9 mouse cellular contexts compared by ENCODE assay signal in genomic region chr5:86352966-86353365, GRCm38 (mm10). TPM values are rescaled to one million over a fixed set of nuclear protein-coding genes. Genes with fewer than 3 reads are reported as not detected.
DNase-seq lines count a peak whose midpoint lies in the region; ATAC-seq and TF ChIP-seq lines count a peak whose summit lies in the region.
"Had no signal": no experiment of that assay in that cellular context is flagged by ENCODE, and none has a peak within 500 bp of the region (broad histone marks: within the 10 kb centered on the region; RNA-seq: fewer than 3 reads in every experiment).

No protein-coding gene starts in this region.

- H3K36me3 ChIP-seq in lung, postnatal 0 days (ENCODE audit: insufficient read depth, low read length) = no peaks in the 10 kb centered on the region
- H3K36me3 ChIP-seq in limb, embryonic 14.5 days (ENCODE audit: control insufficient read depth, insufficient read depth, low read length) = no peaks in the 10 kb centered on the region
- H3K36me3 ChIP-seq: heart, embryonic 13.5 days had no signal

- DNase-seq in CD4-positive, CD25-positive, alpha-beta regulatory T cell, adult 2 months (ENCODE audit: low read depth, low spot score) = peak; percentile 0
- peak; percentile 39 for DNase-seq in lung, postnatal 0 days (ENCODE audit: low spot score)
- DNase-seq in lung, postnatal 25 days (ENCODE audit: low spot score) = no peak
- DNase-seq in cerebellum, adult 2 months = peak; percentile 18 to 45
- DNase-seq in limb, embryonic 14.5 days (ENCODE audit: low spot score) = peak; percentile 90

- H3K4me3 ChIP-seq in lung, postnatal 0 days (ENCODE audit: low read depth, low read length) = no peak overlapping the region
- H3K4me3 ChIP-seq in cerebellum, adult 2 months (replicated peaks; ENCODE audit: insufficient read depth, low read depth, low read length) = no peak overlapping the region
- no peak overlapping the region for H3K4me3 ChIP-seq in limb, embryonic 14.5 days (replicated peaks; ENCODE audit: low read length)
- H3K4me3 ChIP-seq: heart, embryonic 13.5 days had no signal

- no peak for ATAC-seq in CD4-positive, CD25-positive, alpha-beta regulatory T cell, adult 4 months
- no peak for ATAC-seq in lung, postnatal 0 days
- ATAC-seq in granulocyte monocyte progenitor cell, adult 5-6 weeks (replicated peaks; ENCODE audit: poor library complexity, severe bottlenecking) = peak; percentile 42; the same call in 1 of the 2 replicates
- no peak for ATAC-seq in limb, embryonic 14.5 days (ENCODE audit: low FRiP score, low read depth)
- no peak for ATAC-seq in inflammation-experienced regulatory T-cells, adult 6 months

- 13% methylated on average over 7 of the region's 7 CpGs for WGBS in lung, postnatal 0 days
- 17% methylated on average over 7 of the region's 7 CpGs for WGBS in cerebellum, adult 2 months
- 25% methylated on average over 7 of the region's 7 CpGs for WGBS in limb, embryonic 14.5 days

- no peak for TF ChIP-seq POLR2A in cerebellum, adult 2 months (IDR thresholded peaks at IDR 0.05; ENCODE audit: borderline replicate concordance, insufficient read depth, low read length)
- TF ChIP-seq POLR2A in limb, embryonic 14.5 days (IDR thresholded peaks at IDR 0.05; ENCODE audit: borderline replicate concordance, extremely low read depth, insufficient read depth, insufficient read length) = no peak

- H3K27ac ChIP-seq in lung, postnatal 0 days (ENCODE audit: low read length) = no peak overlapping the region
- H3K27ac ChIP-seq in cerebellum, adult 2 months (ENCODE audit: insufficient read depth, low read length) = no peak overlapping the region
- no peak overlapping the region for H3K27ac ChIP-seq in limb, embryonic 14.5 days (replicated peaks; ENCODE audit: low read depth, low read length)
- H3K27ac ChIP-seq: heart, embryonic 13.5 days had no signal

- no peaks in the 10 kb centered on the region for H3K4me1 ChIP-seq in lung, postnatal 0 days (ENCODE audit: insufficient read depth, low read depth, low read length)
- no peaks in the 10 kb centered on the region for H3K4me1 ChIP-seq in cerebellum, adult 2 months (ENCODE audit: control insufficient read depth, insufficient read depth, low read length)
- H3K4me1 ChIP-seq in limb, embryonic 14.5 days (ENCODE audit: control insufficient read depth, insufficient read depth, low read length) = no peaks in the 10 kb centered on the region
- H3K4me1 ChIP-seq: heart, embryonic 13.5 days had no signal

- H3K27me3 ChIP-seq in lung, postnatal 0 days (replicated peaks; ENCODE audit: insufficient read depth, low read length) = no peaks in the 10 kb centered on the region
- H3K27me3 ChIP-seq in cerebellum, adult 2 months (ENCODE audit: control insufficient read depth, insufficient read depth, low read length) = no peaks in the 10 kb centered on the region
- no peaks in the 10 kb centered on the region for H3K27me3 ChIP-seq in limb, embryonic 14.5 days (ENCODE audit: control insufficient read depth, insufficient read depth, low read length)
- H3K27me3 ChIP-seq: heart, embryonic 13.5 days had no signal

- no peak overlapping the region for H3K4me2 ChIP-seq in lung, postnatal 0 days (replicated peaks; ENCODE audit: low read depth, low read length)
- H3K4me2 ChIP-seq in limb, embryonic 14.5 days (replicated peaks; ENCODE audit: low read depth, low read length, severe bottlenecking) = no peak overlapping the region
- H3K4me2 ChIP-seq: heart, embryonic 13.5 days had no signal

- TF ChIP-seq EP300 in lung, postnatal 0 days (IDR thresholded peaks at IDR 0.05) = no peak

- no peaks in the 10 kb centered on the region for H3K9me3 ChIP-seq in lung, postnatal 0 days (ENCODE audit: low read length)
- H3K9me3 ChIP-seq in limb, embryonic 14.5 days (ENCODE audit: control insufficient read depth, low read length) = no peaks in the 10 kb centered on the region
- H3K9me3 ChIP-seq: heart, embryonic 13.5 days had no signal

- TF ChIP-seq CTCF in lung, postnatal 0 days (IDR thresholded peaks at IDR 0.05) = peak; percentile 45
- TF ChIP-seq CTCF in cerebellum, adult 2 months (IDR thresholded peaks at IDR 0.05; ENCODE audit: borderline replicate concordance, insufficient read depth, low read depth, low read length) = no peak

- no peak overlapping the region for H3K9ac ChIP-seq in lung, postnatal 0 days (replicated peaks; ENCODE audit: low read depth)
- H3K9ac ChIP-seq in limb, embryonic 14.5 days (ENCODE audit: low read depth, low read length, severe bottlenecking) = no peak overlapping the region
- H3K9ac ChIP-seq: heart, embryonic 13.5 days had no signal

RNA-seq across cellular contexts. Expression of gene Tmprss11d, which starts 20.3 kb away (rescaled TPM):
- not detected for polyA plus RNA-seq in CD4-positive, CD25-positive, alpha-beta regulatory T cell, adult 4 months (2017; shearing (Covaris generic))
- polyA plus RNA-seq in lung, postnatal 0 days (2015; fragmentation: Nextera tagmentation; extraction: Ambion mirVana) = not detected in 2 replicates
- 0.06 and 0.07 TPM in 2 replicates for polyA plus RNA-seq in cerebellum, adult 2 months (2012; rRNA removed)
- total RNA-seq in granulocyte monocyte progenitor cell, adult 5-6 weeks (2014; fragmentation: Nextera tagmentation) = not detected in 2 replicates
- total RNA-seq in granulocyte monocyte progenitor cell, adult 5-6 weeks (2017) = not detected in 2 replicates
- not detected in 2 replicates for polyA plus RNA-seq in limb, embryonic 14.5 days (2012; rRNA removed)
- polyA plus RNA-seq in limb, embryonic 14.5 days (2014; fragmentation: Nextera tagmentation; extraction: Ambion mirVana) = not detected in 2 replicates
- polyA plus RNA-seq in inflammation-experienced regulatory T-cells, adult 6 months (2017; shearing (Covaris generic)) = not detected
- polyA plus RNA-seq: heart, embryonic 13.5 days had no signal
